Mouse (Mus musculus): Measurements from ENCODE around the gene Psmd11. TPM values are rescaled to one million over a fixed set of nuclear protein-coding genes. Genes with fewer than 3 reads are reported as not detected.
A peak's percentile ranks its signal among the peaks of the same experiment; 100 is the strongest.

The Psmd11 gene
- total RNA-seq, 2 experiments from 2014 or later: 100 to 101 TPM

DNA sequence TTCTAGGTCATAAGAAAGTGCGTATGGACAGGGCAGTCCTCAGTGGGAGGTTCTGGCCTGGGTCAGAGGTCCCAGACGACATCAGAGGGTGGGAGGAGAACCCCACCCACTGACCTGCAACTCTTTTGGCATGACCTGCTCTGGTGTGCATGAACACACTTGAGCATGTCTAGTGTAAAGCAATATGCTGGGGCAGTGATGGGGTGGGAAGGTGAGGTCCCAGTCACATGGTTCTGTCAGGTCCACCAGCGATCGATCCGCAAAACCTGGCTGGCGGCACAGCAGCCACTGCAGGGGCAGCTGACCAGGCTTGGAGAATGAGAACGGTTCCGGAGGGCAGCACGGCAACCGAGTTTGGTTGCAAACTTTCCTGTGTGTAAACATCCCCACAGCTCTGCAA lies 53.9 kb downstream of the Psmd11 start:
- DNase-seq: no peak

DNA sequence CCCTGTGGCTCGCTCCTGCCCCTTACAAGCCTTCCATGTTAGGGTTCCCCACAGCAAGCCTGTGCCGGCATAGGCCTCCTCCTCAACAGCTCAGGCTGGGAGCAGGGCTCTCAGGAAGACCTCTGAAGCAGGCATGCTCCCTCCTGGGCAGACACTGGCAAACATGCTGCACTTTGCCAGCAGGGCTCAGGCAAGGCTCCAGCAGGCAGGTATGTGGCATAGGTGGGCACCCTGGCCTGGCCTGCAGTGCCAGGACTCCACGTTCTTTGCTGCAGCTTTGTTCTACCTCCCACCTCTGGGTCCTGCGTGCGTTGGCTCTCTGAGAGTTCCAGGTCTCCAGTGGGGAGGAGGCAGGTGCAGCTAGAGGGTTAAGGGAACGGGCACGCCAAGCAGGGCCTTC lies 54.5 kb downstream of the Psmd11 start:
- no peak for DNase-seq

DNA sequence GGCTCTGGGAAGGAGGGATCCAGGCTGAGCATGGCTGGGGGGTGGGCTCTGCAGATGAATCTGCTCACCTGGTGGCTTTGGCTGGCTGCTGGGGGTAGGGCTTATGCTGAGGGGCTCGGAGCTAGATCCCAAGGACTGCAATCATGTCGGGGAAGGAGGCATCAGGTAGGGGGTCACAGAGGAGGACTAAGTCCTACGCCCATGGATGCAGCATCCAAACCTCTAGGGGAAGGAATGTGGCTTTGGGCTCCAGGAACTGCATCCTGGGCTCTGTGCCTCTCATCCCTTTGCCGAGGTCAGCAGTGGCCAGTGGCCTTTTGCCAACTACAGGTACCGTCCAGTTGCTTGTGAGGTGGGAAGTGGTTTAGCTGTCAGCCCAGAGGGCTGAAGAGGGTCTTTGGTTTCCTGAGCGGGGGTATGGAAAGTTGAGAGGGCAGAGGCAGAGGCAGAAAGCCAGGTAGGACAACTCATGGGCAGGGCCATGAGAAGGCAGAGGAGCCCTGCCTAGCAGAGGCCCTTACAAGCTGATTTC lies 55.2 kb downstream of the Psmd11 start:
- DNase-seq: no peak

DNA sequence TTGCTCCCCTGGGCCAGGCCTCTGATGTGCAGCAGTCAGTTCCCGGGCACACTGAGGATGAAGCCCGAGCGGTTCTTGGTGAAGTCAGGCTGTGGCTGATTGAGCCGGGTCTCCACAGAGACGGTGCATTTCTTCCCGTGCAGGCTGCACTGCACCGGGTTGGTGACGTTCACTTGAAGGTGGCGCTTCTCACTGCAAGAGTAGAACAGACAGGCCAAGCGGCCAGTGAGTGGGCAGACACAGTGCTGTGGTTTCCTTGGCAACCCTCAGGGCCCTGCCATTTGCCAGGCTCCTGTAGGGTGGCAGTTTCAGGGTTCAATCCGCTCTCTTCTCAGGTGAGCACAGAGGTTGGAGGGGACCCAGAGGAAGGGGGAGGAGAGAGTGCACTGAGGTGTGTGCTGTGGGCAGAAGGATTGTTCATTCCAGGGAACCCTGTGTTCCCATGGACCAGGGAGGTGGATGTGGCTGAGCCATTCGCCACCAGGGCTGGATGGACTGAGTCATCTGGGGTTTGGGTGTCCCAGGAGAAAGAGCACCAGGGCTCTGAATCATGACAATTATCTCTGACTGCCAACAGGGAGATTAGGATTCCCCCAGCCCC lies 55.9 kb downstream of the Psmd11 start:
- DNase-seq: peak; percentile 72 to 78

DNA sequence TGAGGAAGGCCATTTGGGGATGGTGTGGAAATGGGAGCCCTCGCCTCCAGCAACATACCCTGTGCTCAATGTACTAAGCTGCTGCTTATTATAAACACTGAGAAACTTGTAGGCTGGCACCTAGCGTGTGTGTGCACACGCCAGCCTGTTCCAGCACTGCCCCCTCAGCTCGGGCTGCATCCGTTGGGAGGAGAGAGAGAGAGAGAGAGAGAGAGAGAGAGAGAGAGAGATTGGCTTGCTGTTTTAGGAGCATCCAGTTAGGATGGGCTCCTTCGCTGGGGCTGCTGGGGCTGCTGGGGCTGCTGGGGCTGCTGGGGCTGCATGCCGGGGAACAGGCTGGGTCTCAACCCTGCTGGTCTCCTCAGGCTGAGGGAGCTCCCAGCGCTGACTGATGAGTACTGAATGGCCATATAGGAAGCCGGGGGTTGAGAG lies 56.7 kb downstream of the Psmd11 start:
- no peak for DNase-seq

DNA sequence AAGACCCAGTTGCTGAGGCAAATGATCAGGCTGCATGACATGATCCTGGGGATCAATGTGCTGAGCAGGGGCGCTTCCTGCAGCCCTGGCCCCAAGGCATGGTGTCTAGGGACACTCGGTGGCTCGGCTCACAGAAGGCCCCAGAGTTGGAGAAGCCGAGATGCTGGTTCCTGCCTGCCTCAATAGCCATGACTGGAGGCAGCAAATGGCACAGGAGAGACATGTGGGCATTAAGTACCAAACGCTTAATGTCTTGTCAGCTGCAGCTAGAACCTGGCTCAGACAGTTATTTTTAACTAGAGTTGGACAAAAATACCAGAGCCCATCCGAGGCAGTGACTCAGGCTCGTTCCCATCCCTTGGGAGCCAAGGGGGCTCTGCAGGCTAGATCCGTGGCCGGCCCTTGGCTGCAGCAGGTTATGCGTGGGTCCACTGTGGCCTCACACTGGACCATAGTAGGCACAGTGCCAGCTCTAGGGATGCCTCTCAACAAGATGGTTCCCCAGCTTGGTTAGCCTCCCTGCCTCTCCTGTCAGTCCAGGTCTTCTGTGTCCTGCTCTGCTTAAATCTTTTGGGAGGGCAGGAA lies 57.3 kb downstream of the Psmd11 start:
- no peak for DNase-seq

DNA sequence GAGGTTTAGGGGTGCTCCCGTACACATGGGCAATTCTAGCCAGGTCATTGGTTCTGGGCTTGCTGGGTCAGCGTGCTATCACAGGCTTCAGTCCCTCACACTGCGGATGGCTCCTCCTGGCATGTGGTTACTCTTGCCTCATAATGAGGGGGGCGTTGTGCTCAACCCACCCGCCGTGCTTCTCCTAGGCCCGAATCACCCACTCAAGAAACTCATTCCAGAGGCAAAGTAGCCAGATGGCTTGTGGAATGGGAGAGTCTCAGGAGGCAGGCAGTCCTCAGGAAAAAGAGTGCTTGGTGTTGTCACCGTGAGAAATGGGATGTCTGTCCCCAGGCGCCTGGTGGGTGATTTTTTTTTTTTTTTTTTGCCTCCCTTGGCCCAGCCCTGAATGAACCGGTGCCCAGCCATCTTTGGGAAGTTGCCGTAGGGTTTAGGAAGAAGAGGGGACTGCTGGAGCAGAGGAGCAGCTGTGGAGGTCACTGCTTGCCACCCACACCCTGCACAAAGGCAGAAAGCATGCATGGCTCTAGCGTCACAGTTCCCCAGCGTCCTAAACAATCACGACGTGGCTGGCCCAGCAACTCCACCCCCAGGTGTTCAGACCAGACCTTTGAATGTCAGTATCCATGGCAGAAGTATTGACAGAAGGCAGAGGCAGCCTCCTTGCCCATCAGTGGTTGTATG lies 59.6 kb downstream of the Psmd11 start:
- no peak for DNase-seq

DNA sequence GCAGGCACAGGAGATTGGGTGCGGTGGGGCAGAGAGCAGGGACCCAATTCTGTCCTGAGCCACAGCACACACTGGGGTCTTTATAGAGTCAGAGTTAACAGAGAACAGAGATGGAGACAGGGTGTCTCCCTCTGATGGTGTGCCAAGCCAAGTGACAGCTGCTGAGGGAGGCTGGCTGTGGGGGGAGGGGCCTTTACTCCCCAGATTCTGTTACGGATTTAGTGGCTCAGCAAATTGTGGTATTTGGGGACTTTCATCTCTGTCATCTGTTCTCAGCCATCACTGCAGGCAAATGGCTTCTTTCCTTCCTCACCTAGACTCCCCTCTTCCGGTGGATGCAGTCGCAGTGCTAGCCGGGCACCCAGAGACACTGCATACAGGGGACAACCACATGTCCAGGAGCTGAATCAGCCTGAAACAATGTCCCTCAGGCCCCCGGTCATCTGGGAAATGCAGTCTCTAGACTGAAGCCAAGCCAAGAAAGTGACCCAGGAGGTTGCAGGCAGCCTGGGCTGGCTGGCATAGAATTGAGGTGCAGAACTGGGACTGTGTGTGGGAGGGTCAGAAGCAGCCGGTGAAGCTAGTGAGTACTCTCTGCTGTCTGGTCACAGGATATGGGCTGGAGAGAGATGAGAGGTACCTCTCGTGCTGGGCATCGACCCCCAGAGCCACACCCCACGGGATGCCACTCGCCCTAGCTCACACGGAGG lies 60.9 kb downstream of the Psmd11 start:
- DNase-seq: peak; percentile 76 to 83

DNA sequence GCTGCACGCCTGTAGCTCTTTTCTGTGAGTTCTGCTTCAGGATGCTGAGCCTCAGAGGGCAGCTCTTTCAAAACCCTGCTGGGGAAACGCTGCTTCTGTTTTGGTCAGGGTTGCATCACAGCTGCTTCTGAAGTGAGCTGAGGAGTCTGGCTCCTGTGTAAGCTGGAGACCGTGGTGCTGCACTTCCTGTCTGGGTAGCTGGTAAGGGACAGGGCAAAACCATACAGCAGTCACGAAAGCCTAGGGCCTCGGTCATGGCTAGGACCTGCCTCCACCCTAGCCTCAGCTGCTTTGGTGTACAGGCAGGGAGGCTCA lies 61.4 kb downstream of the Psmd11 start:
- DNase-seq: no peak

DNA sequence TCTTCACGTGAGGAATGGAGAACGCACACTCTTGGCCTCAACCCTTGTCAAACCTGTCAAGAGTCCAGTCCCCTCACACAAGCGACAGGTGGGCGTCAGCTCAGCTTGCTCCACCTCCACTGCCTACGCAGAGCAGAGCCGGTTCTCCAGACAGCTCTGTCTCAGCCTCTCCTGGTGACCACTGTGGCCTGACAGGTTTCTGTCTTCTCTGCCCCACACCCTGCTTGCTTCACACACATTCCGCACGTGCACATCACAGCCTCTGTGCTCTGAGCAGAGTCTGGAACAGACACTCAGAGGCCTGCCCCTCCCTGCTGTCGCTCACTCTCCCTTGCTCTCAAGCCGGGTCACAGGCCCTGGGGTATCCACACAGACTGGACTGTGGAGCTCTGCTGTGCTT lies 62.4 kb downstream of the Psmd11 start:
- DNase-seq: no peak

DNA sequence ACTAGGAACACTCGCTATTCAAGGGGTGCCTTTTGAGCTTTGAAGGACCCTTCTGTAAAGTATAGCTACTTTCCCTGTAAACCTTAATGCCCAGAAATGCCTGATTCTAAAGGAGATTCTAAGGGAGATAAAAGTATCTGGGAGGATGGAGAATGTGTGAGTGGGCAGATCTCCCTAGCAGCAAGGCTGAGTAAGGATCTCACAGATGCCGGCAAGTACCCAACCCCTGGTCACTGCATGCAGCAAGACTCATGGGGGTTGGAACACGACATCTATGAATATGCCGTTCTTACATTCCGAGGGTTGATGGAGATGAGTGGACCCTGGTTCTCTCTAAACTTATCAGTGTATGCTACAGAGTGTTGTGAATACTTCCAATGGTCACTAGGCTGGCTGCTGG lies 64.8 kb downstream of the Psmd11 start:
- DNase-seq: no peak

DNA sequence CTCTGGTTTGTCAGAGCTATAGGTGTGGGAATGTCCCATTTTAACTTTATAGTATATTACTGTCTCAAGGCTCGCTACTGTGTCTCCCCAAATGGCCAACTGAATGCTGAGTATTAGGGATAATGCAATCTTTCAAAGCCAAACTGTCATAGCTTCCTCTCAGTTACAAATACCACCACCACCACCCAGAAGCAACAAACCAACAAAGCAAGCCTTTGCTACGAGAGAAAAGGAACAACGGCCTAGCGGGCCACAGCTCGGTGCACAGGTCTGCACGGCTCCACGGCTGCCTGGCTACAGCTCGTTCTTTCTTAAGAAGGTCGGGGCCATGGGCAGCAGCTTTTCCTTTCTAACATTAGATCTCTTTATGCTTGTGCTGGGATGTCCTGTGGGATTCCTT lies 66.4 kb downstream of the Psmd11 start:
- no peak for DNase-seq

DNA sequence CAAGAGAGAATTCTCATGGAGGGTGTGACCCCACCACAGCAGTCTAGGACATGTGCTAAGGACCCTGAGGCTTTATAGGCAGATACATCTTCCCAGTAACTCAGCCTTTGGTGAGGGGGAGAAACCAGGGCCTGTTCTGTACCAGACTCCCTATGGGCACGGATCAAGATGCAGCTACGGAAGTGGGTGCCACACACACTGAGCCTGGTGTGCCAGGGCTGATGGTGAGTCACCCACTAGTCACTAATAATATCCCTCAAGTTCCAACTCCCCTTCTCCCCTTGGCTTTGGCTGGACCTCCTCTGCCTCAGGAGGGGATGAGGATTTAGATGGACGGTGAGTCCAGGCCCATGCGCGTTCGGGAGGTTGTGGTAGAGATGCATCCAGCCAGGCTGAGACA lies 67.6 kb downstream of the Psmd11 start:
- no peak for DNase-seq

DNA sequence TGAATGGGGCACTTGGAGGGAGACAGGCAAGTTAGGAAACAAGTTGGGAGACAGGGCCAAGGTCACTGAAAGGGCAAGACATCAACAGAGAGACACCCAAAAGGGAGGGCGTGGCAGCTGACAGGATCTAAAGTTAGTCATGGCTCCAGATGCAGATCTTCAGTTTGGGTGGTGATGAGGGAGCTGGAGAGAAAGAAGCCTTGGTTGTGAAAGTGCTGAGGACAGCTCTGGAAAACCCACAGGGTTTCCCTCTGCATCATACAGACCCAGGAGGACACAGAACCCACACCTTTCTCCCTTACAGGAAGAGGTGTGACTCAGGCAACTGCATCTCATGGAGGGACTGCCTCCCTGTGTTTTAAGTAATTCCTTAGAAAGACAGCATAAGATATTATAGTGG lies 68.2 kb downstream of the Psmd11 start:
- no peak for DNase-seq

DNA sequence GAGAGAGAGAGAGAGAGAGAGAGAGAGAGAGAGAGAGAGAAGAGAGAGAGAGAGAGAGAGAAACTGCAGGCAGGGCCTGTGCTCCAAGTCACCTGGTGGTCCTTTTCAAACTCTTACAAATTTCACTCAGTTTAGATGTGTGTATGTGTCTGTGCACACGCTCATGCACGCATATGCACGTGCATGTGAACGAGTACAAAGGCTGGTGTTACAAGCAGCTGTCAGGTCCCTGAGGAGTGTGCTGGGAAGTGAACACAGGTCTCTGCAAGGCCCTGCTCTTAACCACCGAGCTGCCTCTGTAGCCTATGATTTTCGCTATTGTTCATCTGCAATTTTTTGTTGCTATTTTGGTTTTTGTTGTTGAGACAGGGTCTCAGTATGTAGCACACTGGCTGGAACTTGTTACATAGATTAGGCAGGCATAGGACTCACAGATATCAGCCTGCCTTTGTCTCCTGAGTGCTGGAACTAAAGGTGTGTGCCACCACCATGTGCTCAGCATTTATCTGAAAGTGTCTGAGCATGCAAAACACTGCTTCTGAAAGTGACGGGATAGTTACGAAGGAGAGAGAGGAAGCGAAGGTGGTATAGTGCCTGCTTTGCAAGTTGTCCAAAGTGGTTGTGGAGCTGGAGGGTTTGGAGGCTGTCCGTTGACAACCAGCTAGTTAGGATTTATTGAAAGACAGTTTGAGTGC lies 69.0 kb downstream of the Psmd11 start:
- DNase-seq: no peak

DNA sequence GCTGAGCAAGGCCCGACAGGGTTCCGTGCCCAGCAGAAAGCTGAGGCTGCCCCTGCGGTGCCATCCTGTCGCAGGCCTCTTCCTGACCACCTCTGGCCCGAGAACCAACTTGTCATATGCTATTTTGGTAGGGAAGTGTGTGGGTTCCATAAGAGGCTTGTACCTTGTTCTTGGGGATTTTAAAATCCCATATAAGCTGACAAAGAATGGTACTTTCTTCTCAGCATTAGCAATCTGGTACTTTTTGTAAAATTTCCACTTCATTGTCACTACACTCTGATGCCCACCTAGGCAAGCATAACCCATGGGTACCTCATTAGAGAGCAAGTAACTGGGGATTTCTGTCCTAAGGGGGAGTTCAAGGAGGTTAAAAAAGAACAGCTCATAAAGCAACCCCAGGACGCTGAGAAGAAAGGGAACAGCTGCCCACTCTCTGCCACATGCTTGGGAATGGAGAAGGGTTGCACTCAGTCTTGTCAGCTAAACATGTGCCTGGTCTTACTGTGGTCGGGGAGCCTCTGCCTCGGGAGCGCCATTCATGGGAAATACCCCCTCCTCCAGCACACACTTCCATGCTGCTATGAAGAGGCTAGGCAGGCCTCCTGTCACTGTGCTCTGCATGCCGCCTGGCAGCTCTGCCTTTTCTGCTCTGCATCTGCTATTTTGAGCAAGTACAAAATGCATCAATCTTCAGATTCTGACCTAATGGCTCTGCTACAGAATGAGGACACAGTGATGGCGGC lies 70.1 kb downstream of the Psmd11 start:
- DNase-seq: no peak

DNA sequence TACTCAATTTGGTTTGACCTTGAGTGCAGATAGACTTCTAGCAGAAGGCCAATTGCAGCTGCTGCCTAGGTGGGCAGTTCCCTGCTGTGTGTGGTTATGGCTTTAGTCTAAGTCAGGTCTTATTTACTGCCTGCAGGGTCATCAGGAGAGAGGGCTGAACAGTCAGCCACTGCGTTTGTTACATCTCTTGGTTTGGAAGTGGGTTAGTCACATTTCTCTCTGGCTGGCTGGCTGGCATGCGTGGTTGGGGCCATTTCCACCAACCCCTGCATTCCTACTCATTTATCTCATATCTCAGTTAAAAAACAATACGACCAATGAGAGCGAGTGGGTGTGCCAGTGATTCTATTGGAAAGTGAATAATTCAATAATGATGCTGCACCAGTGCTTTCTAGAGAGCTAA lies 71.1 kb downstream of the Psmd11 start:
- no peak for DNase-seq

DNA sequence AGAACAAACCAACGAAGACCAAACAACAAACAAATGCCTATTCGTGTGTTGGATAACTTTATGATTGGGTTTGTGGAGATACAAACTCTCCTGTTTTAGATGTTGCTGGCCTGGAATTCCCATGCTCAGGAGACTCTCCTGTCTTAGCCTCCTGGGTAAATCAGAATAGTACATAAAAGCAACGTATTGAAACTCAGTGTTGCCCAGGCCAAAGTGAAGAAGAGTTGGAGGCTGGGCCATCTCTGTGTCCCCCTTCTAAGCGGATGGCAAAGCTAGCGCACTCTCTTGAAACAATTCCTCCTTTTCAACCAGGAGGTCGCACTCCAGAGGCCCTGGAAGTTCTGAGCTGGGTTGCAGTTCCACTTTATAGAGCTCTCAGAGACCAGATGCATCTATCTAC lies 74.9 kb downstream of the Psmd11 start:
- DNase-seq: no peak

DNA sequence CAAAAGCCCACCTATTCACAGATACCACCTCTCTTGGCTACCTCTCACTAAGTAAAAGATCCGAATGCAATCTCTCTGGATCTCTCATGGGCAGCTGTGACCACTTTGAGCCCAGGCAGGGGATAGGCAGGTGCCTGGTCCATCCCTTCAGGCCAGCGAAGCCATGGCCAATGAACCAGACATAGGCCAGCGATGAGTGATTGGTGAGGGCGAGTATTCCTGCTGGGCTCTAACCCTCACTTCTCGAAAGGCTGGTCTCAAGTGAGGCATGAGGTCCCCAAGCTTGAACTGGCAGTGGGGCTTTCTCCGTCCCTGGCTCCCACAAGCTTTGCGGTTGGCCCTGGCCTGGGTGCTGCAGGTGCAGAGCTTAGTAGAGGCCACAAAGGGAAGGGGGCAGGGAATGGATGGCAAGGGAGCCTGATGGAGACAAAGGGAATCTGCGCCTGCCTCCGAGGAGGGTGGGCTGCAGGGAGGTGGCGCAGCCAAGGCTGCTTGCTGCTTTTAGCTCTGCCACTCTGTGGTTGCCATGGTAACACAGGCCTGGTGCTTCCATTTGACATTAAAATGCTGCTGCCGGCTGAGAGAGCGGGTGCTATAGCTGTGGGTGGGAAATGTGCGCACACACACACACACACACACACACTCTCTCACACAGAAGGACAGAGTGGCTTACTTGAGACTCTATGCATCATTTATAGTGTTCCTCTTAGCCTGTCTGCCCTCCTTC lies 75.5 kb downstream of the Psmd11 start:
- peak; percentile 87 to 90 for DNase-seq

DNA sequence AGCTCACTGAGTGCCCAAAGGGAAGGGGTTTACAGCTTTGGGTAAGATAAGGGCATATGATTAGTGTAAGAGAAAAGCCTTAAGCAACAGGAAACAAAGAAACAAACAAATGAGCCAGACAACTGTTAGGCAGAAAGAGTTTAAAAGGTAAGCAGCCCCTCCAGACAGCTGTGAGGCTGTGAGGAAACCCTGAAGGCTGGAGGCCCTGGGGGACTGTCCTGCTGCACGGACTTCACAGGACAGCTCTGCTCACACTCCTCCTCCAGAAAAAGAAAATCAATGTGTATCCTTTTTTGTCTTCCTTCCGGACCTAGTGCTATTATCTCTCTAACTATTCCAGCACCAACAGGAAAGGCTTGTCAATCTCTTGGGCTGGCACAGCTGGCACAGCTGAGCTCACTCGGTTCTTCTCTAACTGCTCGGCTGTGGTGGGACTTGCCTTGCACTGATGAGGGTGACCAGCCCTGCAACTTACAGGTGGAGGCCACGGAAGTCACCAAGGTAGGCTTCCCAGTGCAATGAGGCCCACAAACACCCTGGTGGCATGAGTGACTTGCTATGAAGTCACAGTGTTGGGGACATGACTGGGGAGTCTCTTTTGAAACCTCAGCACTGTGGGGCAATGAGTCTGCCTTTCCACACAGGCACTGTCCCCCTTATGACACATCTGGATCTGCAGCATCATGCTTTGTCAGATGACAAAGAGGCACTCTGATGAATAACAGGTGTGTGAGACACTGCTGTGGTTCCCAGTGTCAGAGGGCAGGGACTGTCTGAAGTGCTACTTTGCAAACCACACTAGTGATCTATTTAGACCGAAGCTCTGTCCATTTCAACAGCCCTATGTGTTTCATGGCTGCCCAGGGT lies 76.3 kb downstream of the Psmd11 start:
- no peak for DNase-seq

Data from layer of hippocampus, postnatal 36 days (tissue).